Mouse (Mus musculus) erythroblast, embryonic 14.5 days (primary cell): Measurements from ENCODE around the gene Myd88.

Experiments
- GATA1 ChIP-seq: IDR thresholded peaks from 2 replicates; pipeline ENCODE4 v1.6.1; 2012; ENCODE audit warnings: low read length, inconsistent platforms, mixed read lengths
- TAL1 ChIP-seq: IDR thresholded peaks from 3 replicates; pipeline ENCODE4 v1.6.1; 2012; ENCODE audit warnings: low read length, inconsistent platforms, mixed read lengths

DNA sequence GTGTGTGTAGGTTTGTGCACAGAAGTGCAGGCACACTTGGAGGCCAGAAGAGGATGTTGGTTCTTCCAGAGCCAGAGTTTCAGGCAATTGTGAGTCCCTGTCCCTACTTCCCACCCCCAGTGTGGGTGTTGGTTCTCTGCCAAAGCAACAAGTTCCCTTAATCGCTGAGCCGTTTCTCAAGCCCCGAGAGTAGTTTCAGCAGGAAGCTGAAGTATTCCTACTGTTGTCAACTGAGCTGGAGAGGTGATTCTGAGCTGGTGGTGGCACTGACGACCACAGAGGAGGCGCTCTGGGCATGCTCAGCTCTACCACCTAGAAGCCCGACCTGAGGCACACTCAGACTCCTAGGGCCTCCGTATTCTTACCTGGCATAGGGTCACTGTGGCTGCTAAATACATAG, 24.1 kb upstream of the Myd88 start, which contains the start of gene Slc22a14:
- TF ChIP-seq GATA1 (no peak), TAL1 (no peak)
